Mouse (Mus musculus) heart, adult 8-10 months (tissue): Measurements from ENCODE around the gene Cd82. TPM values are rescaled to one million over a fixed set of nuclear protein-coding genes. Genes with fewer than 3 reads are reported as not detected.

Source experiments
- DNase-seq: peaks from one replicate; pipeline ENCODE4 v3.0.0; 2022; ENCODE audit warnings: low spot score
- microRNA-seq: library from miRNA; unstranded; fragments of <30 nt; microRNA quantifications from one replicate; pipeline ENCODE4 v1.2.0, GENCODE M21; 2022
- total RNA-seq, 4 experiments: library from RNA; stranded (reverse); gene quantifications; 2 replicates each; pipeline ENCODE4 v1.2.4; 2022

Gene Cd82
- total RNA-seq, 4 experiments from 2014 or later = 15.6 to 24.4 (median 17.1) TPM

DNA sequence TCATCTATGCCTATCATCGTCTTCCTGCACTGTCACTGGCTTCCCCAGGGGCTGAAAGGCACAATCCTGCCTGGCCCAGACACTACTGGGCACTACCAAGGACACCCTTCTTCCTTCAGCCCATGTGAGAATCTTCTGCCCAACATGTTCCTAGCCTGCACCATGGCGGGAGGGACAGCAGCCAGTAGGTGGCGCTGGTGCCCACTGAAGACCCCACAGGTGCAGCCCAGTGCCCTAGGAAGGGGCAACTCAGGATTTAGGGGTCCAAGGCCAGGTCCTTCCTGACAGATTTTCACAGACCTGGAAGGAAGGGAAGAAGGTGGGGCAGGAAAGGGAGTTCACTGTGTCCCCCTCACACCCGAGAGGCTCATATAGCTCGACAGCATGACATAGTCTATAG lies 47.7 kb downstream of the Cd82 start:
- no peak for DNase-seq

DNA sequence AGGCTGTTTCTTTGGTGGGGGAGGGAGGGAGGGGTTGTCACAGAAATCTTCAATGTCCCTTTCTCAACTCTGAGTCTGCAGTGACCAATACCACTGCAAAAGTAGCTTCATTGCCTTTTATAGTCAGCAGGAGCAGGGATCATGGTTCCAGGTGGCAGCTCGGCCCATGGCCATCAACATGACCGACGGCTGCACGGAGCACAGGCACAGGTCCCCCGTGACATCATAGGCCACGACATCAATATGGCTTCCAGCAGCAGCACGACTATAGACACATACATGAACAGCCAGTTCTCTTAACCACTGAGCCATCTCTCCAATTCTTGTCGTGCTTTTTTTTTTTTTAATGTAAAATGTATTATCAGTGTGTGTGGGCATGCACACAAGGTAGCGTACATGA lies 48.8 kb downstream of the Cd82 start:
- no peak for DNase-seq

DNA sequence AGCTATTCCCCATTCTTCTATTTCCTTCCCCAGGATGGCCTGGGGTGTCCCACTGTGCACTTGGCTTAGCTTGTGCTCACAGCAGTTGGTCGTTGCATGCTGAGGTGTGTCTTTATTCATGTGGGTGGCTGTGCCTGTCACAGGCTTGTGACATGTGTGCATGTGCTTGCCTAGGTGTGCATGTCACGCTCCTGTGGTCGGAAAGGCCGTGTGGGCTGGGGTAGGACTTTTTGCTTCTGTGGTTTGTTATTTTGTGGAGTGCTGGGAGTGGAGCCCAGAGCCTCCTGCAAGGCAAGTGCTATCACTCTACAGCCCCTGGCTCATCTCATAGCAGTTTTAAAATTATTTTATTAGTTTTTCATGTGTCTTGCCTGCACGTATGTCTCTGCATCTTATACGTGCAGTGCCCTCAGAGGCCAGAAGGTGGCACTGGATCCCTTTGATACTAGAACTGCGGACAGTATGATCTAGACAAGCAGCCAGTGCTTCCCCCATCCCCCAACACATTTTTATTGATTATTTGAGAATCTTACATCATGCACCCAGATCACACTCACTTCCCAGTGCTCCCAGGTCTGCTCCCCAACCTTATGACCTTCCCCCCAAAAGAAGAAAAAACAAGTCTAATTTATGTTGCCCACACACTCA lies 49.4 kb downstream of the Cd82 start:
- peak; percentile 53 for DNase-seq

DNA sequence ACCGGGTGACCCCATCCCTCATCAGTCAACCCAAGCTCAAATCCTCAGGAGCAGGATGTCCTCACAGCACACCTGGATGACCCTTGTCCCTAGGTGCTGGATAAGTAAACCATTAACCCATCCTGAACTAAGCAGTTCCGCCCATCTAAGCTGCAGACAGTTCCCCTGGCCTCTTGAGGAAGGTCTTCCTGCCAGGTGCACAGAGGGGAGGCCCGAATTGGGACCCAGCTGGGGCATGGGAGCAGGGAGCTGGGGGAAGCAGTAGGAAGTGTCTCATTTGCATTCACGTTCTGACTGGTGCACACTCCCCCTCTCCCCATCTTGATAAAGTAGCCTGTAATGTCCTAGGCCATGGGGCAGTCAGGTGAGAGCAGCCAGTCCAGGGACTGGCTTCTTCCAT lies 50.8 kb downstream of the Cd82 start:
- no peak for DNase-seq

DNA sequence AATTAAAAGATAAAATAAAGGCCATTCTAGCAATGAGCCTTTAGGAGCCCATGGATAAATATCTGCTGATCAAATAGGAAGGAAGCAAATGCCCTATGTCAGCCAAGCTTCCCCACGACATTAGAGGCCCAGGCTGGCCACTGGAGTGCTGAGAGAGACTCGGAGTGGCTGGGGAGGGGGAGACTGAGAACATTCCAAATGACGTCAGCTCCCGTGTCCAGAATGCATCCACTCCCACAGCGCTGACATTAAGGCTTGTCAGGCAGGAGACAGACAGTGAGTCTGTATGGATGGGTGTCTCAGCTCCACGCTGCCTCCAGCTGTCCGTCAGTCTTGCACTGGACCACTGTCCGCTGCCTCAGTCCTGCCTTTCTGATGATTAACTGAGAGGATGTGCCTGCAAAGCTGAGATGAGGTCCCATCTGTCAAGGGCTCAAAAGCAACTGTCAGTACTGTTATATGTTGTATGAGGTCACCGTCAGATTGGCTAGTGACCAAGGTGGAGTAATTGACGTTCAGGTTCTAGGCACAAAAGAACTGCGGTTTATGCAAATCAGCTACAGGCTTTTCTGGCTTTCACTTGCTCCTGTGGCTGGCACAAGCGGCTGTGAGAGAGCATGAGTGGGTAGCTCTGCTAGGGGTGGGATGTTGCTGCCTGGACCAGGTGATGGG lies 51.9 kb downstream of the Cd82 start:
- no peak for DNase-seq

DNA sequence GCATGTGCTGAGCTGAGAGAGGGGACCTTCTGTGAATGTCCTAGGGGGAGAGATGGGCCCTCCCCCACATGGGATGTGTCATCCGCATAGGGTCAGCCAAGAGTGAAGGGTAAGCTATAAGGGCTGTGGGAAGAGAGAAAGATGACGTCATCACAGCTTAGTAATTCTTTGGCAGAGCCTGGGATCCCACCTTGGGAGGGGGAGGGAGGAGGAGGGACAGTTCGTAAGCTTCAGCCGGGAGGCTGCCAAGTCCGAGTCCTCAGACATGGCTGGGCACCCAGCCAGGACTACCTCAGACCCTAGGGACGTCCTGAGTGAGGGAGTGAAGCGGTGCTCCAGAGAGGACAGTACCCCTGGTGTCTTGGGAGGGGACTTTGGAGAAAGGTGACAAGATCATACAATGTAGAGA lies 57.9 kb downstream of the Cd82 start:
- no peak for DNase-seq

DNA sequence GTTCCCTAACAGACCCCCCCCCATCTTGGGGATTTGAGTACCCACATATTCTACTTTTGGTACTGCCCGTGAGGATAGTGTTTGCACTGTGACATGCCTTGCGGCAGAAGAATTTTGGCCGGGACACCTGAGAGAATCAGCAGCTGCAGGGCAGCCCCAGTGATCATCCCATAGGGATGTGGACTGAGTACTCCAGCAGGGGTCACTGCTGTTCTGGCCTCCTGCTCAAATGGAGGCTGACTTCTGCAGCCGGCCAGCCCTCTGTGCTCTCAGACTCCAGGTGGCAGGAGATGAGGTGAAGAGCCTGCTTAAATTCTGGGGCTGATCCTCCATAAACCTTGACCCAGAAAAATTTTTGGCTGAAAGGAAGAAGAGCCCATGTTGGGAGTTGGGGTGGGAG lies 58.8 kb downstream of the Cd82 start:
- DNase-seq = no peak

DNA sequence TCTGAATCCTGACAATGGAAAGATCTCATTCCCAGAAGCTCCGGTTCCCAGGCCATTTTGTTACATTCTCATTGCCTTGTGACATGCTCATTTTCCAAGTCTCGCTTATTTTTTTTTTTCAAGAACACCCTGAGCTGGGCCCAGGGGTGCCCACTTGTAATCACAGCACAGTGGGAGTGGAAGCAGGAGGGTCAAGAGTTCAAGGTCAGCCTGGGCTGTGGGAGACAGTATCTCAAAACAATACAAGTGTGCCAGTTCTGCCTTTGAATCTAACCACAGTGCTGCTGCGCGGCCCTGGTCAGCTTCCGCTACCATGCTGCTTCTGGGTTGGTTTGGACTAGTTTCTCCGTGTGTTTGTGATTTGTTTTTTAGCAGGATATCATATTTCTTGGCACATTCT lies 59.7 kb downstream of the Cd82 start:
- DNase-seq = no peak

DNA sequence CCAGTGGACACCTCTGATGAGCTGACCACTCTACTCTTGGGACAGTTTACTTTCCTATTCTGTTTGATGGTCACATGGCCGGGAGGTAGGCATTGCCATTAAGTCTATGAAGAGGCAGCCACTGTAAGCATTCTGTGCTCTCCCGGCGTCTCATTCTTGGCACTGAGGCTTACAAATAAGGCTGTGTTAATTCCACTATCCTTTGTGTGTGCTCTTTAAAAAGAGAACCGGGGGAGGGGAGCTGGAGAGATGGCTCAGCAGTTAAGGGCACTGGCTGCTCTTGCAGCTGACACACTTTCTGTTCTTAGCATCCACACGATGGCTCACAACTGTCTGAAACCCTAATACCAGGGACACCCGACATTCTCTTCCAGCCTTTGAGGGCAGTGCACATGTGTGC lies 71.7 kb downstream of the Cd82 start:
- no peak for DNase-seq

DNA sequence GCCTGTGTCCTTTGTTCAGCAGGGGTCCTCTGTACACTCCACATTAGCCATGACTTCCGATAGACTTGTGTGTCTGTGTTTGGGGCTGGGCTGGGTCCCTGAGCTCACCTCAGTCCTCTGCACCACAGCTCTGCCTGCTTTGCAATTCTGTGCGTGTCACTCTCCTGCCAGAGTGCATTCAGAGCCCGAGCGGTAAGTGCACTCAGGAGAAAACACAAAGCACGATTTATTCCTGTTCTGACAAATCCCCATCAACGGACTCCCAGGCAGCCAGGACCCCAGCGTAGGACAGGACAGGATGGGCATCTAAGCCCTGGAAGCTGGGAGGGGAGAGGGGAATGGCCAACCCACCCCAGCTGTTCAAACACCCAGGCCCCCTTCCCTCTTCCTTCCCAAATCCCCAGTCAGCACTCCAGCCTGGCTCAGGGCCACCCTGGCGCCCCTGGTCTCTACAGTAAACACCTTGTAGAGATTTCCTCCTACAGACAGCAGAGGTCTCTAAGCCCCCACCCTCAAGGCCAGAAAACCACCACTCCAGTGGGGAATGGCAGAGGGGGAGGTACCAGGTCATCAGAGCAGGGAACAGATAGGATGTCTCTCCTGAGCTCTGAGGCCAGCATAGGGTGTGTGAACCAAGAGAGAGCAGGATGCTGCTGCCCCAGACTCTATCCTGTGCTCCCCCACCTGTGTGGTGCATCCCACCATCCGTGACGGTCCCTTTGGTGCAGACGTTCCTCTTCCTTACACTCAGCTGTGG lies 72.6 kb downstream of the Cd82 start:
- no peak for DNase-seq

DNA sequence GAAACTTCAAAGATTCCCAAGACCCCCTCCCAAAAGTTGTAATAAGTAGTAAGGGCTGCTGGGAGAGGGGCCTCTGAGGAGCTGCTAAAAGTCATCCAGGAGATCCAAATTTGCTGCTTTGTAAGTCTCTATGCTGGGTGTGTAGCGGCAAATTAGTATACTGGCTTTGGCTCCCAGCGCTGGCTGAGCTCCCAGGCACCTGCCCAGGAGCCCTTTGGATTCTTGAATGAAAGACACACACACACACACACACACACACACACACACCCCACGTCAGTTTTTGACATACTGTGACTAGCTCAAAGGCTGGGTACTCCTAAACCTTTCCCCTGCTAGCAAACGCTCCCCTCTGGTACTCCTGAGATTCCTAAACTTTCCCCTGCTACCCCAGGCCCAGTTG lies 76.0 kb downstream of the Cd82 start:
- no peak for DNase-seq

DNA sequence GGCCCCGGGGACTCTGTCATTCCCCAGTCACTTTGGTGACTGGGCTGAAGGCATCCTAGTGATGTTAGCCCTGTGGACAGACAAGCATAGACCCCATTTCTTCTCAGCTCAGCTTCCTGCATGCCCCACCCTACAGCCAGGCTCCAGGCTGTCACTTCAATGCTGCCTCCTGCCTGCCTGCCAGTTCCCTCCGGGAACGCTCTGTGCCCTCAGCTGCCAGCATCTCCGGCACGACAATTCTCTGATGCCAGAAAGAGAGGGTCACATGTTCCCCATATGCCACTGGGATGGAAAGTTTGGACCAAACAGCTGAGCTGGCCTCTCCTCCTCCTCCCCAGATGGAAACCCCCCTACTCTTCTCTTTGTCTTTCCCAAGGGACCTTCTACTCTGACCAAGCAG lies 79.1 kb downstream of the Cd82 start:
- DNase-seq = no peak

DNA sequence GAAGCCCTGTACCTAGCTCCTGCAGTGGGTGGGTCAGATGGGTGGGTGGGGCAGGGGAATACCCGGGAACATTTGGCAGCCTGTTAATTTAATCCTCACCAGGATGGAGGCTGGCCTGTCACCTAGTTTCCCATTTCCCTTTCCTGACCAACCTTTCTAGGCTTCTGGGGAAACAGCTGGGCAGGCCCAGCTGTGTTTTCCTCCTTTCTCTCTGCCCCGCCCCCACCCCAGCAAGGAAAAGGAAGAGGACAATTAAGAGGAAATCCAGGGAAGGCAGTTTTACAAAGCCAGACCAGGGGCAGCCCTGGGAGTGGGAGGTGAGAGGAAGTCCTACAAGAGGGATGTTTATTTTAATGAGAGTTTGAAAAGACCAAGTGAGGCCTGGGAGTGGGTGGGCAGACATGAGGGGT lies 82.3 kb downstream of the Cd82 start:
- DNase-seq = peak; percentile 48

DNA sequence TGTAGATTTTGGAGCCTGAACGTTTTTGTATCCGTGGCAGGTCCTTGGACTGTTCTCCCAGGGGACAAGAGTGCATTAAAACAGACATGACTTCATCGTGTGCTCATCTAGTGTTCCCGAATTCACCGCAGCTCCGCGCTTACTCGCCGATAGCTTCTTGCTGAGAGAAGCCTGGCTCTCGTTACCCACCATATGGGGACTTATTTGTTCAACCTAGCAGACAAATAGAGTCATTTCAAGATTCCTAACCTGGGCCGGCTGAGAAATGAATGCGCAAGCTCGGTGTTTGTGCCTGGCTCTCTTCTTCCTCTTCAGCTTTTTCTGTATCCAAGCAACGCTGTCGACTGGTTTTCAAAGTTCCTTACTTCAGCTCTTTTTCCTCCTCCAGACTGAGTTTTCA lies 85.1 kb downstream of the Cd82 start:
- no peak for DNase-seq

DNA sequence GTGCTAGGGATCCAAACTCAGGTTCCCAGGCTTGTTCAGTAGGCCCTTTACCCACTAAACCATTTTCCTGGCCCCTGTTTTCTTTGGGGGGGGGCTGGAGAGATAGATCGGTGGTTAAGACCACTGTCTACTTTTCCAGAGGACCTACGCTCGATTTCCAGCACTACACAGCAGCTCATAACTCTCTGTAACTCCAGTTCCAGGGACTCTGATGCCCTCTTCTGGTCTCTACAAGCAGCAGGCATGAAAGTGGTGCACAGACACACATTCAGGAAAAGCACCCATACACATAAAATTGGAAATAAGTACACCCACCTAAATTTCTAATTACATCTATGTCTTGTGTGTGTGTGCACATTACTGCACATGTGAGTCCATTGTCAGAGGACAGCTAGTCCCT lies 85.8 kb downstream of the Cd82 start:
- no peak for DNase-seq

DNA sequence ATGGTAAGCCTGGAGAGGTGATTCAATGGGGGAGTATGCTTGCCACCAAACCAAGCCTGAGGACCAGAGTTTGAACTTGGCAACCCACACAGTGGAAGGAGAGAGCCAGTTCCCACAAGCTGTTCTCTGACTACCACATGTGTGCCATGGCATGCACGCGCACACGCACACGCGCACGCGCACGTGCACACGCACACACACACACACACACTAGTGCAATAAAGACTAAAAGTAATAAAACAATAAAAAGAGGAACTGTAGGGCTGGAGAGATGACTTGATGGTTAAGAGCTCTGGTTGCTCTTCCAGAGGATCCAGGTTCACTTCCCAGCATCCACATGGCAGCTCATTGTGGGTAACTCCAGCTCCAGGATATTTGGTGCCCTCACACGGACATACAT lies 90.1 kb downstream of the Cd82 start:
- DNase-seq = no peak

DNA sequence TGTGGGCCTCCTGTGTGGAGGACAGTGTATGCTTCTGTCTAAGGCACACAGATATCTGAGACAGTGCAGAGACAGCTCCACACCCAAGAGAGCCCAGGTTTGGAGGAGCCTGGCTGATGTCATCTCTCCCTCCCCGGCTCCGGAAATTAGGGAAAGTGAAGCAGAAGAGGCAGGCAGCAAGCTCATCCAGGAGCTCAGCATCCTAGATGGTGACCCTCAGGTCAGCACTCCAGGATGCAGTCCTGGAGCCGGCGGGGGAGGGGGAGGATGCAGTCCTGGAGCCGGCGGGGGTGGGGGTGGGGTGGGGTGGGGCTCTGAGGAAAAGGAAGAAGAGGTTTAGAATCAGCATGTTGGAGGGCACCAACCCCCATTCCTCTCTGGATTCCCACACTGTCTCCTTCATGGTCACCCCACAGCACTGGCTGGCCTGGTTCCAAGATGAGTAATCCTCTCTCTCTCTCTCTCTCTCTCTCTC lies 90.8 kb downstream of the Cd82 start:
- DNase-seq = no peak

Small RNA genes lying within 50 kb of the gene (microRNA-seq; reads per million reads assigned to microRNA genes)
- gene Mir7001 = not detected

Other genes starting within 250 kb of the Cd82 start
- gene Tspan18, start 128.6 kb downstream of the Cd82 start, total RNA-seq = 1 to 10 TPM; 7.3 to 9.9 (median 9.0) TPM
- gene Gm10803, start 97.4 kb upstream of the Cd82 start, total RNA-seq = not detected
- 1 to 10 TPM in 1 of 4 experiments, under 1 TPM in 3; 0.75 to 1.2 (median 0.97) TPM for gene Alx4, start 179.2 kb upstream of the Cd82 start, total RNA-seq